Mouse (Mus musculus) thymus, adult 2 months (tissue): ENCODE data around the gene Trpm5. TPM values are rescaled to one million over a fixed set of nuclear protein-coding genes. Genes with fewer than 3 reads are reported as not detected.

Source experiments
- DNase-seq: peaks from one replicate; pipeline ENCODE4 v3.0.0; 2021
- H3K27ac ChIP-seq: fragments of 200-500 bp; 2 replicates; pipeline ENCODE4 v1.5.1; 2012; ENCODE audit warnings: low read length, control low read depth; ENCODE audit not compliant: control insufficient read depth, insufficient read depth
- H3K27me3 ChIP-seq: fragments of 200-500 bp; 2 replicates; pipeline ENCODE4 v1.6.1; 2012; ENCODE audit warnings: mild to moderate bottlenecking, low read length, moderate library complexity, mixed read lengths; ENCODE audit not compliant: control insufficient read depth, insufficient read depth
- H3K36me3 ChIP-seq: fragments of 200-500 bp; 2 replicates; pipeline ENCODE4 v1.6.1; 2012; ENCODE audit warnings: mild to moderate bottlenecking, low read length, moderate library complexity; ENCODE audit not compliant: control insufficient read depth, insufficient read depth
- H3K4me1 ChIP-seq: fragments of 200-500 bp; replicated peaks from 2 replicates; pipeline ENCODE4 v1.6.1; 2012; ENCODE audit warnings: low read length; ENCODE audit not compliant: control insufficient read depth, insufficient read depth
- H3K4me3 ChIP-seq: fragments of 200-500 bp; 2 replicates; pipeline ENCODE4 v1.5.1; 2012; ENCODE audit warnings: mild to moderate bottlenecking, low read length, control low read depth, moderate library complexity; ENCODE audit not compliant: control insufficient read depth, insufficient read depth
- CTCF ChIP-seq: fragments of 200-500 bp; IDR thresholded peaks from 2 replicates; pipeline ENCODE4 v1.5.1; 2012; ENCODE audit warnings: mild to moderate bottlenecking, control low read depth, low read length, moderate library complexity, borderline replicate concordance; ENCODE audit not compliant: control insufficient read depth, poor library complexity, insufficient read depth; ENCODE audit errors: extremely low read depth
- POLR2A ChIP-seq: fragments of 200-500 bp; IDR thresholded peaks from 2 replicates; pipeline ENCODE4 v1.6.1; 2012; ENCODE audit warnings: mild to moderate bottlenecking, low read length, control low read depth, moderate library complexity; ENCODE audit not compliant: control insufficient read depth, poor library complexity, insufficient read depth; ENCODE audit errors: extremely low read depth
- WGBS: fragments of 180-500 bp; shearing (Covaris S2); methylation state at CpG from one replicate; pipeline ENCODE4 v1.1.7; 2018; 5-methylcytosine and 5-hydroxymethylcytosine counted together
- polyA plus RNA-seq: library from polyadenylated mRNA; depleted of rRNA; stranded (reverse); fragments of >200 nt; gene quantifications from 2 replicates; pipeline ENCODE4 v1.2.3, GENCODE M21; 2012

Gene Trpm5
- polyA plus RNA-seq, 1 experiment, result 4.5 TPM

DNA sequence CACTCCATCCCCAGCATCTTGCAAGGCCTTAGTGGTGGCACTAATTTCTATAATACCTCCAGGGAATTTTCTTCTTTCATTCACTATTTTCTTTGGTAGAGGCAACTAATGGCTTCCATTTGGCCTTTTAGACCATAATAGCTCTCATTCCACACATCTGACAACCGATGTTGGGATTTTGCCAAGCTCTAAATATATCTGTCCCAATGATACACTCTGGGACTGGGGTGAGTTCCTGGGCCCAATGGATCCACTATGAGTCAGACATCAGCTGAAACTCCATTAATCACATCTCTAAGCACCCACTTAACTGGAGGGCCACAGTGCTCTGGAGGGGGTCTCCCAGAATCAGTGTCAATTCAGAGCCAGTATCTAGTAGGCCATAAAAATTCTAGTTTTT is 62.6 kb downstream of the Trpm5 start:
- 95% methylated on average over 1 of the region's 1 CpGs for WGBS
- TF ChIP-seq CTCF (no peak), POLR2A (no peak)
- no peak overlapping the region for H3K4me3 ChIP-seq
- no peak overlapping the region for H3K27ac ChIP-seq
- H3K27me3 ChIP-seq, result no peaks in the 10 kb centered on the region
- no peak for DNase-seq
- H3K4me1 ChIP-seq, result no peaks in the 10 kb centered on the region
- H3K36me3 ChIP-seq, result no peaks in the 10 kb centered on the region

GRCm38 (mm10) chr7:143027196-143027595 is 67.2 kb downstream of the Trpm5 start:
- H3K27ac ChIP-seq, result no peak overlapping the region

DNA sequence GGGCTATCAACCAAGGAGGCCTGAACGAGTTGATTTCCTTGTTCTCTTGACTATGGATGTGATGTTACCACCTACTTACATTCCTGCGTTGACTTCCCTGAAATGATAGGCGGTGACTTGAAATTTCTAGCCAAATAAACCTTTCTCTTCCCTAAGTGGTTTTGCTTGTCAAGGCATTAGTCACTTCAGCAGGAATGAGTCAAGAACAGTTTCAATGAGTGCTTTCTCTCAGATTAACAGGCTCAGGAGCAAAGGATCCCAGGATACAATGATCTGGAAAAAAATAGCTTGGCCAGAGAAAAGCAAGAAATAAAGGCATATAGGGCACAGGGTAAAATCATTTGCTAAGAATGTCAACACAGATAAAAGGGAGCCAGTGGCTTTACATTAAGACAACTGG is 68.9 kb downstream of the Trpm5 start:
- no peak for DNase-seq
- TF ChIP-seq CTCF, result no peak
- no peak for TF ChIP-seq POLR2A
- H3K27me3 ChIP-seq, result no peaks in the 10 kb centered on the region
- 96% methylated on average over 3 of the region's 3 CpGs for WGBS
- H3K36me3 ChIP-seq, result no peaks in the 10 kb centered on the region
- no peak overlapping the region for H3K4me3 ChIP-seq
- no peaks in the 10 kb centered on the region for H3K4me1 ChIP-seq
- no peak overlapping the region for H3K27ac ChIP-seq

More at GRCm38 (mm10) chr7:143027196-143027595, 67.2 kb downstream of the Trpm5 start:
- Histone ChIP-seq H3K36me3 (no peaks in the 10 kb centered on the region), H3K4me1 (no peaks in the 10 kb centered on the region), H3K4me3 (no peak overlapping the region), H3K27me3 (no peaks in the 10 kb centered on the region)
- no peak for DNase-seq
- 98% methylated on average over 4 of the region's 4 CpGs for WGBS
- TF ChIP-seq POLR2A, result no peak
- TF ChIP-seq CTCF, result no peak

DNA sequence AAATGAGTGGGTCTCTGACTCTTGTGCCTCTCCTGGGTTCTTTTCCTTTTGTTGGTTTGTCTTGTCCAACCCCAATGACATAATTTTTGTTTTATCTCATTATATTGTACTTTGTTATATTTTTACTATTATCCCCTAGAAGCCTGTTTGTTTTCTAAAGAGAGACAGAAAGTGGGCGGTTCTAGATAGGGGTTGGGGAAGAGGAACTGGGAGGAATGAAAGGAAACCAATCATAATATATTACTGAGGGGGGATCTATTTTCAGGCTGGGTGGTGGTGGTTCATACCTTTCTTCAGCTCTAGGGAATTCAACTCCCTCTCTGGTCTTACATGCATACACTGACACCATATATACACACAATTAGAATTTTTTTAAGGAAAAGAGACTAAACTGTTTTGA is 70.1 kb downstream of the Trpm5 start:
- H3K27ac ChIP-seq, result no peak overlapping the region
- no peak for DNase-seq
- no peaks in the 10 kb centered on the region for H3K27me3 ChIP-seq
- 78% methylated on average over 1 of the region's 1 CpGs for WGBS
- no peaks in the 10 kb centered on the region for H3K36me3 ChIP-seq
- no peaks in the 10 kb centered on the region for H3K4me1 ChIP-seq
- TF ChIP-seq CTCF, result no peak
- no peak for TF ChIP-seq POLR2A
- H3K4me3 ChIP-seq, result no peak overlapping the region

- H3K4me1 ChIP-seq, result no peaks in the 10 kb centered on the region
- TF ChIP-seq POLR2A (no peak), CTCF (no peak)
- no peak for DNase-seq
- H3K36me3 ChIP-seq, result no peaks in the 10 kb centered on the region
- H3K27ac ChIP-seq, result no peak overlapping the region
- no peak overlapping the region for H3K4me3 ChIP-seq
- no peaks in the 10 kb centered on the region for H3K27me3 ChIP-seq
- 52% methylated on average over 2 of the region's 2 CpGs for WGBS
These were observed 70.9 kb downstream of the Trpm5 start for GRCm38 (mm10) chr7:143023499-143023898.

GRCm38 (mm10) chr7:143021356-143022164 is 72.9 kb downstream of the Trpm5 start:
- no peaks in the 10 kb centered on the region for H3K36me3 ChIP-seq
- WGBS, result 65% methylated on average over 5 of the region's 5 CpGs

DNA sequence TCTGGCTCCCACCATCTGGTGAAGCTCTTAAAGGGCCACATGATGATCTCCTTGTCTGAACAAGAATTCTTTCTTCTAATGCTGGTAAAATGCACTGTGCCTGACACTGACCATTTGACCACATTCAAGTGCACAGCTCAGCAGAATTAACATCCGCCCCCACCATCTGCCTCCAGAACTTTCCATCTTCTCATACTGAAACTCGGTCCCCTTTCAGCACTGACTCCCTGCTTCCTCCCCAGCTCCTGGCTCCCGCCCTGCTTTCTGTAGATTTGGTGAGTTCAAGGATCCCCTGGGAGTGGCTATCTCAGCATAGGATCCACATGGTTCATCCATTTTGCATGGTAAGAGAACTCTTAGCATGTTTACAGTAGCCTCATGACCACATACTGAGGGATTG is 73.7 kb downstream of the Trpm5 start:
- 92% methylated on average over 3 of the region's 3 CpGs for WGBS
- no peak for DNase-seq
- no peaks in the 10 kb centered on the region for H3K4me1 ChIP-seq
- no peaks in the 10 kb centered on the region for H3K36me3 ChIP-seq
- TF ChIP-seq CTCF (no peak), POLR2A (no peak)
- no peak overlapping the region for H3K4me3 ChIP-seq
- no peaks in the 10 kb centered on the region for H3K27me3 ChIP-seq
- no peak overlapping the region for H3K27ac ChIP-seq

More at GRCm38 (mm10) chr7:143021356-143022164, 72.9 kb downstream of the Trpm5 start:
- no peaks in the 10 kb centered on the region for H3K27me3 ChIP-seq
- no peak overlapping the region for H3K27ac ChIP-seq
- no peaks in the 10 kb centered on the region for H3K4me1 ChIP-seq
- DNase-seq, result no peak
- no peak for TF ChIP-seq CTCF
- TF ChIP-seq POLR2A, result no peak
- H3K4me3 ChIP-seq, result no peak overlapping the region
